Mouse (Mus musculus) bone marrow, adult 2 months (tissue): ENCODE data around the gene Ino80d.
A peak's percentile ranks its signal among the peaks of the same experiment; 100 is the strongest.

Source experiments
- CTCF ChIP-seq: fragments of 200-500 bp; IDR thresholded peaks from 2 replicates; pipeline ENCODE4 v1.5.1; 2011; ENCODE audit warnings: low read length, control low read depth; ENCODE audit not compliant: control insufficient read depth, insufficient read depth
- POLR2A ChIP-seq: fragments of 200-500 bp; IDR thresholded peaks from 2 replicates; pipeline ENCODE4 v1.6.1; 2011; ENCODE audit warnings: low read depth, mild to moderate bottlenecking, control low read depth, low read length, borderline replicate concordance; ENCODE audit not compliant: control insufficient read depth

- TF ChIP-seq CTCF (peak; percentile 67), POLR2A (no peak)
Measured at GRCm38 (mm10) chr1:62984566-62984965, 129.9 kb downstream of the Ino80d start.
